Mouse (Mus musculus) mature B cell (primary cell): ENCODE data around the gene Srgap1.

Experiments used
- in situ Hi-C: fragments of 300-500 bp; cut with MboI; formaldehyde crosslinking; loops from 2 replicates; pipeline ENCODE4 v1.14.3; 2019

The Srgap1 gene

DNA sequence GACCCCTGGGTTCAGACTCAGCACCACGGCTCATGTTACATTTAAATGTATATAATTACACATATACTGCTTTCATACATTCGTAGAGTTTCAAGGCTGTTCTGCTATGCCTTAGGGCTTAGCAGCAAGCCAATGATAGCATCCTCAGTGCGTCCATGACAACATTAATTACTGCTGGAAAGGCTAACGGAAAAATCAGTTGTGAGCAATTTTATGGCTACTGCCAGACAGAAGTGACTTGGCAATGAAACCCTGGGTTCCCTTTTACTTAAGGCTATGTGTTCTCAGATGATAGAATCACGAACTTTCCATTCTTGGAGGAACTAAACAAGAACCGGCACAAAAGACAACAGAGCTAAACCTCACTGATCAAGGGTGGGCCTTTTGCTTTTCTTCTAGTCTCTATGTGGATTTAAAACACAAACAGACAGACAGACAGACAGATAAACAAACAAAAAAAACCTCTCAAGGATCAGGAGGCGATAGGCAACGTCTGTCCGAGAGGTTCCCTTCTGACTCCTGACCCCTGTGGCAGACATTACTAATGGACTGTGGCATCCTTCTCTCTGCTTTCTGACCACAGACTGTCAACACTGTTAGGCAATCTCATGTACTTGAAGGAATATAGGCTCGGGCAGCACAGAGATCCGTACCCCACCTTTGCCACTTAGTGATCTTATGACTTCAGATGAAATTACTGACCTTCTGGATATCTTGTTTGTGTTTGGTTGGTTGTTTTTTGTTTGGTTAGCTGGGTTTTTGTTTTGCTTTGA is 85.8 kb downstream of the Srgap1 start:
- in situ Hi-C loops, result no loop called here

DNA sequence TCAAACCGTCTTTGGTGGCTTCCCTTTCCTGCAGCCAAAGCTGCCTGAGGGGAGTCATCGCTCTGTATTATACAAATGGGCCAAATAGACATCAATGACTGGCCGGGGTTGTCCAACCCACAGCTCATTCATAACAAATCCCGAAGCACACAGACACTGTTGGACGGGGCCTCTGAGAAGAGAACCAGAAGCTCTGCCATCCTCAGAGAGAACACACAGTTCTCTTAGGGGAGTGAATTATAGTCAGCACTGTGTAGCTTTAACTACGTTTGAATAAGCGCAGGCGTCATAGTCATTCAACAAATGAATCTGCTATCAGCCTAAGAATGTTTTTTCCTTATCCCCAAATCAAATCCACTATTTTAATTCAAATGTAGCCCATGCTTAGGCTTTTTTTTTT is 88.4 kb downstream of the Srgap1 start:
- in situ Hi-C loops, result no loop called here

DNA sequence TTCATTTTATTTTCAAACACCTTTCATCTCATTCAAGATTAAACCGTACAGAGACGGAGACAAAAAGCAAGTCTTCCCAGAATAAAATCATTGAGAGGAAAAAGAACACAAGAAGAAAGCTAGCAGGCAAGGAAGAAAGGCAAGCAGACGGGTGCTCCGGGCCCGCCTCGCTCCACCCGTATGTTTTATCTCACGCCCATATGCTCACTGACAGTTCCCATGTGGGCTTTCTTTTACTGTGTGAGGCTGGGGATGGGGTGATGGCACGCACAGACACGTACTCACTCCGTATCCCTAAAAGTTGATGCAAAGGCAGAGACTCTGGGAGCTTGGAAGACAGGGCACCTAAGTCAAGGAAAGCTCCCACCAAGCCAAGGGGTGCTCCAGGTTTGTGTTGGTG is 90.6 kb downstream of the Srgap1 start:
- in situ Hi-C loops, result no loop called here

DNA sequence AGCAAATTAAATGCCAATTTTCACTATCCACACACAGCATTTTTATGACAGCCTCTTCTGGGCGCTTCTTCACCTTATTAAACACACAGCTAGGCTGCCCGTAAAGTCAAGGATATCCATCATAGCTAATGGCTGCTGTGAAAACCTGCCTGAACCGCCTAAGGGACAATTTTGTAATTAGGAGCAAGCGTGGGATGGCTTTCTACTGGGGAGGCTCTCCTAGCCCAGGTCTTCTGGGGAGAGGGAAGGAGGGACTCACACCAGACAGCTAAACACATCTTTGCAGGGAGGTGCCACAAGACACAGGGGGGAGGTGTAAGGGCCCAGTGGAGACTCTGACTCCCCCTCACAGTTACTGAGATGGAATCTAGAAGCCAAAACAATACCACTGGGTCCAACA is 91.4 kb downstream of the Srgap1 start:
- in situ Hi-C loops, result no loop called here

DNA sequence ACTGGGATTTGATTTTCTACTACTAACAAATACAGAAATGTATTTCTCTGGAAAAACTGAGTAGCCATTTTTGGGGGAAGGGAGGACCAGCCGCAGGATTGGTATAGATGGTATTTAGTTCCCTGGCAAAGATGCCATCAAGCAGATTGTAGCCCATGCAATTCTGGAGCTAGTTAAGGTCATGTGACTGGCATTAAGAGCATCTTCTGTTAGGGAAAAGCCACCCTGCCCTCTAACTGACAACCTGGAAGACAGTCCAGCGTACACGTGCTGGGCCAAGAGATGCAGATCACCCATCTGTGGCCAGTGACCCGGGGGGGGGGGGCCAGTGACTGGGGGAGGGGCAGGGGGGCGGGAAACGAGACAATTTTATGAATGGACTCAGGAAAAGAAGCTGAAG is 92.2 kb downstream of the Srgap1 start:
- in situ Hi-C loops, result no loop called here

DNA sequence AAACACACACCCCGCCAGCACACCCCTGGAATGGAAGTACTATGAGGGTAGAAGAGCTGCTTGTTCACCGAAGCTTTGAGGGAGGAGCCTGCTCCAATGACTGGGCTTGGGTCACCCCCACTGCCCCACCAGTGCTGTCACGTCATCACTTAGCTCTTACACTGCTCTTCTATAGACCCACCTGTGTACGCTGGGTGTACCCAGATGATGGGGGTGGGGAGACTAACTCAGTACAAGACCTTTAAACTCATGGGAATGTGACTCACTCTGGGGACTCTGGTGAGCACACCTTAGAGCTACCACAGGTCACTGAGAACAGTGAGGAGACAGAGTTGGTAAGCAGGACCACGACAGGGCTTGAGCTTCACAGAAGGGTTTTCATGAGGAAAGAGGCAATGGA is 94.1 kb downstream of the Srgap1 start:
- in situ Hi-C loops, result no loop called here

DNA sequence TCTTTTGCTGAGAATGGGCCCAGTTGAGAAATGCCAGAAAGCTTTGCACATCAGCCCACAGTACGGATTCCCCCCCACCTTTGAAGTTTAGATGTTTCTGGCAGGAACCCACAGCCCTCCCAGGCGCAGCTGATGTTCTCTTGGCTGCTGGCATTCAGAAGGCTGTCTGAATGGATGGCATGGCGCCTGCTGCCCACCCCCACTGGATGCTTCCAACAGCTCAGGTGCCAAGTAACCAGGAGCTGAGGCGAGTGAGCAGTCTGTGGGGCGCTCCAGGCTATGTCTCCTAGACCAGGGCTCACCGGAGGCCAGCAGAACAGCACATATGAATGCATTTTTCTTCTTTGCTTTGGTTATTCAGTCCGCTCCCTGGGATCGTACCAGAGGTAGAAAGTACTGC is 100.9 kb downstream of the Srgap1 start:
- in situ Hi-C loops, result no loop called here

DNA sequence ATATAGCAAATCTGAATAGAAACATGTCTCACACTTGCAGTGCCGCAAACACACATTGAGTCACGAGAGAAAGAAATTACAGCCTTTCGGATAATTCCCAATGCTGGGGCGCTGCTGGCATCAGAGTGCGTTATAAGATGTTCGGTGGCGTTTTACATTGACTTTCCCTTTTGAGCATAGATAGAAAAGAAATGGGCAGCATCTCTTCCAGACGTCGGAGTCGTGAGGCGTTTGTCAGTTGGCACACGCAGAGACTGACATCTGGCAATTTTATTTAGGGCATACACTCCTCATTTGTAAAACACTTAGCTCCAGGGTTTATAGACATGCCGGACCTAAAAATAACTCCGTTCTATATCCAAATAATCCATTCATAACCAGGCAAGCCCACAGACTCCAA is 115.2 kb downstream of the Srgap1 start:
- in situ Hi-C loops, result no loop called here

DNA sequence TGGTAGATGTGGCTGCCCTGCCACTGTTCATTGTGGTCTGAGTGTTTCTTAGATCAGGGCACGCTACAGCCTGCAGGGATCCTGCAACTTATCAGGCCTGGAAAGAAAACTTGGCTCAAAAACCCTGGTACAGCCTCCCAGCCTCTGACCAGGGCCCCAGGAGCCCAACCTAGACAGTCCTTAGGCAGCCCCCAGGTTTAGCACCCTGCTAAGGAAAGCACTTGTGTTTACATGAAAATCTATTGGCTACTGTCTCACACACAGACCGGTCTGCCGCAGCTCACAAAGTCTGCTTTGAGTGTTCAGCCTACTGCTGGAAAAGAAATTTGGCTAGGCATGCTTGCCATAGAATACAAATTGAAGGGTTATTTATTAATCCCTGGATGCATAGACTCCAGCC is 121.0 kb downstream of the Srgap1 start:
- in situ Hi-C loops, result no loop called here

DNA sequence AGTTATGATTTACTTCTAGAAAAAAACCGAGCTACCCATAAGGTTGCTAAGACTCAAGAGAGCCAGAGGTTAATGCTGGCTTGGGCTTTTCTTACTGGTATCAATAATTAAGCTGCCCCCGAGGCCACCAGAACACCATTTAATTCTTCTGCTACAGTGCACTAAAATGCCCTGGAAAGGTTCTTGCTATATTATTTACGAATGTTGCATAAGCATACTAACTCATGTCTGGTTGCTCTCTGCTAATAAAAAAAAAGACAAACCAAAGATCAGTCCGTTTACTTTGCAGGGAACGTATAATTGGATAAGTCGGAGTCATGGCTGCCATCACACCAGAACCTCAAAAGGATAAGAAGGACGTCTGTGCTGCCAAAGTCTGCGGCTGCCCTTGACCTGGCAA is 128.1 kb downstream of the Srgap1 start:
- in situ Hi-C loops, result no loop called here

DNA sequence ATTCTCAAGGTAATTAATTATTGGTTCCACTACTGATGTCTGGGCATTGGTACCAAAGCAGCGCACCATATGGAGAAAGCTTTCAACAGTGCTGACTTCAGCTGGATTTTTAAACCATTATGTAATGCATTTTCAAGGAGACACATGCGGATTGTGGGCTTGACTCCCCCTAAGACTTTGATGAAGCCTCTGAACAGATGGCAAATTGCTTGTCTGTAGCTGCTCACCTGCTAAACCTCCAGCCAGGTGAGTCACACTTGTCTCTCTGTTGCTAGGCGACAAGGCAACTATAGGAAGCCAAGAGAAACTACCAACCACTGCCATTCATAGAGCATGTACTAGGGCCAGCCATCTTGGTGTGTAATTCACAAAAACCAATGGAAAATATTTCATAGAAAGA is 128.5 kb downstream of the Srgap1 start:
- in situ Hi-C loops, result no loop called here

DNA sequence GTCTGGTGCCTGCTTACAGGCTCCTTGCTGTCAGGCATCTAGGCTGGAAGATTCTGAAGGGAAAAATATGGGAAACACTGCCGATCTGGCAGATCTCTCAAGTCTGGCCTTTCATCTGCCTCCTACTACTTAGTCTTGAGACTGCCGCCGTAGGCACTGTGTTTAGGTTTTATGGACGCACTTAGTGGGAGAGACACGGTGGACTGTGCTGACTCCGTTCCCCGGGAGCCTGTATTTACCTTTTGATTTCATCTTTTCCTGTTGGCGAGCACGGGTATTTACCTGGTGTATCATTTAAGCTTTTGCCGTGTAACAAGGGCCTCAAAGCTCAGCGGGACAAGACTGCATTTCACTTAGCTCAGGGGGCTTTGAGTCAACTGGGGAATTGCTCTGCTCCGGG is 131.6 kb downstream of the Srgap1 start:
- in situ Hi-C loops, result no loop called here

DNA sequence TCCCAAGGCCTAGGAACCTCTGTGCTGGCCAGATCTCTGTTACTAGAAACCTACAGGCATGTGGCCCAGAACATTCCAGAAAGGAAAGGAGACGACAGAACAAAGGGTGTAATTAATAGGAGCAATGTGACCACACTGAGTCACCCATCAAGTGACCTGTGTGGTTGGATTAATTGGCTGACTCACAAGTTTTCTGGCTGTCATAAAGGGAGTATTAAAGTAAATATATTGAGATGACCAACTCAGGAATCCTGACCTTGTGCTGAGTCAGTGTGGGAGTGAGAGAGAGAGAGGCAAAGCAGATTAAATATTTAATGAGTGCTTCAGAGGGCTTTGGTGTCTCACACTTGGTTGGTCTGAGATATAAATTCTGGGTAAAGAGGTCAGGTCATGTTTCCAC is 143.0 kb downstream of the Srgap1 start:
- in situ Hi-C loops, result no loop called here

DNA sequence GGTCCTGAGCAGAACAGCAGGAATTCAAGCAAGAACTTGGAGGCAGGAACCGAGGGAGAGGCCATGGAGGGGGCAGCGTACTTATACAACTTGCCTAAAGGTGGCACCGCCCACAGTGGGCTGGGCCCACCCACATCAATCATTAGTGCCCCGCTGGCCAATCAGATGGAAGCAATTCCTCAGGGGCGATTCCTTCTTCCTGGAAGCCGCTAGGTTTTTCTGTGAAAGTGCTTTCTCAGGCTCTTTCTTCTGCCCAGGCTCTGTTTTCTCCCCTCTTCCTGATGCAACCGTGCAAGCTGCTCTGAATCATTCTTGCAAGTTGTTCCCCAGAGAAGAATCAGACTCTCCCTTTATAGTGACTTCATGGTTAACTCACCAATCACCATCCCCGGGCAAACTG is 144.5 kb downstream of the Srgap1 start:
- in situ Hi-C loops, result no loop called here

DNA sequence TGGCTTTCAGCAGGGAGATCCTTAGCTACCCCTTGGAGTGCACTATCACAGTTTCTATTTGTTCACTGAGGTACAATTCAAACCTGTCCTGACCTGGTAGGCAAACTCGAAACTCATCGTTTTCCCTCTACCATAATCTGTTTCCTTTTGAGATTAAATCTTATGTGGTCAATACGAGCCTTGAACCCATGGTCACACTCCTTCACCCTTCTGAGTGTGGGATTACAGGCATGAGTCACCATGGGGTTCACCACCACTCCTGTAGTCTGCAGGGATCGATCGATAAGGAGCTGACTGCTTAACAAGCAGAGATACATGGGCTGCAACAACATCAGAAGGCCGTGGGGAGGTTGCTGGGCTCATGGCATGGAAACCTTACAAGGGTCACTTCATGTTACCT is 146.3 kb downstream of the Srgap1 start:
- in situ Hi-C loops, result no loop called here

DNA sequence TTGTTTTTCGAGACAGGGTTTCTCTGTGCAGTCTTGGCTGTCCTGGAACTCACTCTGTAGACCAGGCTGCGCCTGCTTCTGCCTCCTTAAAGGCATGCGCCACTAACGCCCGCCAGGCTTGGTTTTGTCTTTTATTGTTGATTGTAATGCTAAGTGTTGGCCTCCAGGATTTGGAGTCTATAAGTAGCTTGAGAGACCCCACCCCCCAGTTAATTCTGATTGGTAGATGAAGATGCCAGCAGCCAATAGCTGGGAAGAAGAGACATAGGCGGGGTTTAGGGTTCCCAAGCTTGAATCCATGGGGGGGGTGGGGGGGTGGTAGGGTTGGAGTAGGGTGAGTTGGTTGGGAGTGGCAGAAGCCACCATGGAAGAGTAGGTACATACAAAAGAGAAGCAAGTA is 147.4 kb downstream of the Srgap1 start:
- in situ Hi-C loops, result no loop called here

DNA sequence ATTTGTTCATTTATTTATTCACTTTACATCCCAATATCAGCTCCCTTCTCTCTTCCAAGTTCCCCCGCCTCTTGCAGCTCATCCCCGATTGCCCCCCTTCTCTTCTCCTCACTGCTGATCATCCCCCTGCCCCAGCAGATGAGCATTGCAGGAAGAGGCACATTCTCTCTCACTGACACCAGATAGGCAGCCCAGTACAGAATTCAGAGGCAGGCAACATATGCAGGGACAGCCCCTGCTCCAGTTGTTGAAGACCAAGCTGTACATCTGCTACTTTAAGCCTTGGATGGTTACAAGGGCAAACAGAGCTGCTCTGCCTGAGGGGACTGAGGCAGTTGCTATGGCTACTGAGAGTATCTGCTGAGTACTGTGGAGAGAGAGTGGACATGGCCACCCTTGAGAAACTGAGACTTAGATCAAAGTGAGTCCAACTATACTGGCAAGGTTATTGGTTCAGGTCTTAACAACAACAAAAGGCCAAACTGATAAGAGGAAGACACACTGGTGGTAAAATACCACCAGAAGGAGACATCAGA is 149.2 kb downstream of the Srgap1 start:
- in situ Hi-C loops, result no loop called here

DNA sequence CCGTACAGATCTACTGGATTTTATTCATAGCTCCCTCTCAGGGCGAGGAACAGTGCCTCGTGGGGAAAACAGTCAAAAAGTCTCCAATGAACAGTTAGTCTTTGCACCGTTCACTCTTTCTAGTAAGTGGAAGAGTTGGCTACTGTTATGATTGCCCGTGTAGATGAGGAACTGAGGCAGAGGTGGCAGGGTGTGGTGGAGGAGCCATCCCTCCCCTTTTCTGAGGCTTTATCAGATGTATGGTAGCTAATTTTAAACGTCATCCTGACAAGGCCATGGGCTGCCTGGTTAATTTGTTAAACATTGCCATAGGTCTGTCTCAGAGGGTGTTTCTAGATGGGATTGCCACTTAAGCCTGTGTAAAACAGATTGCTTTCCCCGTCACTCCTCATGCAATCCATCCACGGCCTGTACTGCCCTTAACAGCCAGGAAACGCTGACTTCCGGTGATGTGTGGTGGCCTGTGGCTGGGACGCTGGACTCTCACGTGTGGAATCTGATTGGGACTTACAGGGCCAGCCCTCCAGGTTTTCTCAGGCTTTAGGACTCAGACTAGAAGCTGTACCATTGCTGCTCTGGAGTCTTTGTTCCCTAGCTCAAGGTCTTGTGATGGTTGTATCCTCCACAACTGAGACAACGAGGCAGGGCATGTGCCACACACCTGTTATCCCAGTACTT is 155.6 kb downstream of the Srgap1 start:
- in situ Hi-C loops, result no loop called here

DNA sequence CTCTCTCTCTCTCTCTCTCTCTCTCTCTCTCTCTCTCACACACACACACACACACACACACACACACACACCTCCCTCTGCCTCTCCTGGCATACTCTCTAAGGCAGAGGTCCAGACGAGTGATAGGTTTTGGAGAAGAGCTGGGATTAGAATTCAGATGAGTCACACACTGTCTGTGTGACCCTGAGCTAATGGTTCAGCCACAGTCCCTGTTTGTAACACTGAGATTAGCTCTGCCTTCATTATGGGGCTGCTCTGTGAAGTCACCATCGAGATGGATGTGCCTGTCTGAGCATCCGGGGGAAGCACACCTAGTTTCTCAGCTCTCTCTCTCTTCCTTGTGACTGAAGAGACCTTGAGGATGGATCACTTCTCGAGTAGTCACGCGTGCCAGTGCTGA is 157.1 kb downstream of the Srgap1 start:
- in situ Hi-C loops, result no loop called here

DNA sequence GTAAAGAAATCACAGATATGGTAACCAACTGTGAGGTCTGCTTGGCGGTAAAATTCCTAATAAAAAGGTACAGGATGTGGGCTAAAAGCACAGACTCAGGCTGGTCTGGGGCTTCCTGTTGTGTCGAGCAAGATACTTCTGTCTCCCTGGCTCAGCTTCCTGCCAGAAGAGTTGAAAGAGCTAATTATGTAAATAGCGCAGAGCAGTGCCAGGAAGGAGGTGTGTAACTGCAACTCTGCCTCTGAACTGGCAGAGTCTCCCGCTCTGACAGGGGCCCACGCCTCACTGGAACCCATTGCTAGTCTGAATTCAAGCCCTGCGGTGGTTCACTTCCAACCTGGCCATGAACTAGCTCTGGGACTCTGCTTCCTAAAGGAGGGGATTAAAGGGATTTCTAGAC is 160.3 kb downstream of the Srgap1 start:
- in situ Hi-C loops, result no loop called here

DNA sequence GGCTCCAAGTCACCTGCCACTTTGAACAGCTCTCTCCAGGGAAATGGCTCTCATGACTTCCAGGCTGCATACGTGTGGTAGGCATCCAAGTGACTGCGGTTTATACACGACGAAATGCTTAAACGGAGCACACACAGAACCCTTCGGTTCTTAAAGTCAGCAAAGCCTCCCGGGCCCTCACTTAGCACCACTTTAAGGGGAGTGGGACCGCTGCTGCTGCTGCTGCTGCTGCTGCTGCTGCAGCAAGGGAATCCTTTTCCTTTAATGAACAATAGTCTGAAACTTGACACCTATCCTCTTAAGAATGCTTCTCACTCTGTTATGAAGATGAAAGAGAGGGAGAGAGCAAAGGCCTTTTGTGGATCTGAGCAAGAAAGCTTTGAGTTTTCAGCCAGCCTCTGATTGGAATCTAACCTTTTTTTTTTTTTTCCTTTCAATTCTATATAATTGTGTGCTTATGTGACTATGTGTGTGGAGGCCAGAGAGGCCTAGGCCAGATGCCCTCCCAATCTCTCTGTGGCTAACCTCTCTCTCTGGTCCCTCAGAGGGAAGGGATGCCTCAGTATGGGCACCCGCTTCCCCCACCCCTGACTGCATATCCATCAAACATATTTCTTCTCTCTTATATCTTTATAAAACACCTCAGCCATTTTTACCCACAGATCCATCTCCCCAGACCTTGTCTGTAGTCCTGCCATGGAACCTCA is 161.4 kb downstream of the Srgap1 start:
- in situ Hi-C loops, result no loop called here

DNA sequence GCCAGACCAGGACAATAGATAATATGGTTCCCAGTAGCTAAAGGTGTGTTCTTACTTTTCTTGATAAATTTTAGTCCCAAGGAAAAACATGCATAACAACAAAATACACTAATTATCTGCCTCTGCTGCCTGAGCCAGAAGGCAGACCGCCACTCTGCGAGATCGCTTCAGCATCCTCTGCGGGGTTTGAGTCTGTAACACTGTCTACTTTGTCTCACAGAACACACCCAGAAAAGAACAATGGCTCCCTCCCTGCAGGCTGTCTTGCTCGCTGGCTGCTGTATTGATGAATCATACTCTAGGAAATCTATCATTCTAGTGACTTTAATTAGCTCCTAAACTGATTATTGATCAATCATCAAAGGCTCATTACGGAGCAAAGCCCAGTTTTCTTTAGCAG is 164.7 kb downstream of the Srgap1 start:
- in situ Hi-C loops, result no loop called here

DNA sequence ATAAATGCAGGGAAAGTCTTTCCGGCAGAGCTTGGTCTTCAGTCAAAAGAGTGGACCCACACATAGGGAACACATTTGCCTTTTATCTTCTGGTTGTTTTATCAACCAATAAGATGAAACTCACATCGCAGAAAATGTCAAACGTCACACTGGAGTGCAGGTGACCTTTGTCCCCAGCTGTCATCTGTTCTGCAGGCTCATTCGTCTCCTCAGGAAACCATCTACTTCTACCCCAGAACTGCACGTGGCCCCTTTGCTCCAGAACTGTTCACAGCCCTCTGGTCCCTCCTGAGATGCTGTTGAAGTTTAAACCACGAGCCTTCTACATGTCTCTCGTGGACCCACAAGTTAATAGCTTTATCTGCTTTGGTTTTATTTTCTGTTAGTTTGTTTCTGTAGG is 168.3 kb downstream of the Srgap1 start:
- in situ Hi-C loops, result no loop called here
